Mouse (Mus musculus) erythroblast, adult 5-6 weeks (primary cell): ENCODE measurements around the gene Krt4. TPM values are rescaled to one million over a fixed set of nuclear protein-coding genes. Genes with fewer than 3 reads are reported as not detected.

Experiments used
- ATAC-seq: replicated peaks from 2 replicates; pipeline ENCODE4 v1.8.0; 2016; ENCODE audit warnings: moderate number of reproducible peaks, mild to moderate bottlenecking, moderate TSS enrichment, inconsistent platforms; ENCODE audit not compliant: poor library complexity, low FRiP score, severe bottlenecking
- total RNA-seq, 2 experiments: library from RNA; stranded (forward) in 1 of 2; stranded (reverse) in 1 of 2; fragments of 150-400 nt in 1 of 2; fragments of 200-764, 138-1000 nt in 1 of 2; gene quantifications; 2 replicates each; pipeline versions ENCODE4 v1.2.3 to v1.2.4; 2015 to 2017; ENCODE audit warnings: low replicate concordance in 2 of 2

Gene Krt4
- total RNA-seq (2015; ENCODE audit: low replicate concordance) (not detected in 2 replicates), total RNA-seq (2017; ENCODE audit: low replicate concordance) (not detected in 2 replicates)

DNA sequence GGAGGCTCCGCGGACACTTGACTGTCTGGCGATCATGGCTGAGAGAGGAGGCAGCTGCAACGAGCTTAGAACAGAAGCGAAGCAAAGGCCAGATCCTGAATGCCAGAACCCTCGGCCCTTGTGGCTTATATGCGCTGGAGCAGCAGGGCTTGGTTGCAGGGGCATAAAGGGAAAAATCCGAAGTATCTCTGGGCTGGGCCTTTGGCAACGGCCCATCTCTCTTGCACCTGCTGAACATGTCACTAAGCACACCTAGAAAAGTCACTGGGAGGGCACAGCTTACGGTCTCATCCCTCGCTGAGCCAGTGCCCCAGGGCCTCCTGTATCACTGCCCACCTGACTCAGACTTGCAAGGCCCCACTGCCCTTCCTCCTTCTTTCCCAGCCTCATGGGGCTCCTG, at the start of gene Krt4:
Krt4 (minus strand) TSS at position 101 of the 400 bp plus-strand sequence.
- ATAC-seq = no peak

GRCm38 (mm10) chr15:101973414-101974077, 49.0 kb upstream of the Krt4 start:
- peak; percentile 63 for ATAC-seq

- ATAC-seq = no peak
Measured at GRCm38 (mm10) chr15:101970536-101970935, 46.0 kb upstream of the Krt4 start.

DNA sequence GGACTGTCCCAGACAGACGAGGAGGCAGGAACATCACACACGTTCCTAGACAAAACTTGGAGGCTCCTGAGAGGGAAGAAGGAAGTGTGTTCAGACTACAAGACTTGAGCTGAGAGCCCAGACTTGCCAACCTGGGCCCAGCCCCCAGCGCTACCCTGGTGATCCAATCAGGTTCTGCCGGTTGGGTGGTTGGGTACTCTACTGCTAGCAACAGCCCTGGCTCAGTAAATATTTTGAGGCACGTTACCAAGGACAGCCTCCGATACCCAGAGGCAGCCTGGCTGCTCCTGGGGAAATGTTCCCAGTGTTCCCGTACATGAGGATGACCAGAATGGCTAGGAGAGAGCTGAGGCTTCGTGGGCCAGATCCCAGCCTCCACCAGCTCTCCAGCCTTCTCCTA, 42.3 kb upstream of the Krt4 start:
- no peak for ATAC-seq

- ATAC-seq = no peak
Measured at GRCm38 (mm10) chr15:101958891-101959290, 34.4 kb upstream of the Krt4 start.

- ATAC-seq = no peak
Measured at GRCm38 (mm10) chr15:101954187-101954586, 29.7 kb upstream of the Krt4 start, which contains the start of gene Krt78. Gene Krt78 (minus strand): TSS chr15:101954287.

DNA sequence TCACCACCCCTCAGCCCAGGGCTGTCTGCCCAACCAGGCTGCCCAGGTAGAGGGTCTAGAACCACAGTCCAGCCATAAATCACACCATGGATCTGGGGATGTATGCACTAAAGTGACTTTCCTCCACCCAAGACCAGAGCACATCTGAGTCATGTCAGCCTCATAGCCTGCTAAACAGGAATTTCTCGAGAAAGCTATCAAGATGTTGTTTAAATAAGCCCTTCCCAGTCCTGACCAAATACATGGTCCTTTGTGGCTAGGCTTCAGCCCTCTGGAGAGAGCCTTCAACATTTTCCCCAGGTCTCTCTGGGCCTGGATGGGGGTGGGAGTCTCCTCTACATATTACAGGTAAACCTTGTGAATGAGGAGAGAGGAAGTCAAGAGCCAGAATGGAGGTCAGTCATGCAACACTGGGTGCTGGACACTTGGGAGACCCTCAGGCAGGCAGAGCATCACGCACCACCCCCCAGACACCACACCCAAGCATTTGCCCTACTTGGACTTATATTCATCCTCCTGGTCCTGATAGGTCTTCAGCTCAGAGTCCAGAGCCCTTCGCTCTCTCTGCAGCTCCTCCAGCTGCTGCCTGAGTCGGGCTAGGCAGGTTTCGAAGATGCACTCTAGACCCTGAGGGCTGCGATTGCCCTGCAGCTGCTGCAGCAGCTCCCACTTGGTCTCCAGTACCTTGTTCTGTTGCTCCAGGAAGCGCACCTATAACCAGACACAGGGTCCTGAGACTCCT, 28.4 kb upstream of the Krt4 start:
- ATAC-seq = no peak

DNA sequence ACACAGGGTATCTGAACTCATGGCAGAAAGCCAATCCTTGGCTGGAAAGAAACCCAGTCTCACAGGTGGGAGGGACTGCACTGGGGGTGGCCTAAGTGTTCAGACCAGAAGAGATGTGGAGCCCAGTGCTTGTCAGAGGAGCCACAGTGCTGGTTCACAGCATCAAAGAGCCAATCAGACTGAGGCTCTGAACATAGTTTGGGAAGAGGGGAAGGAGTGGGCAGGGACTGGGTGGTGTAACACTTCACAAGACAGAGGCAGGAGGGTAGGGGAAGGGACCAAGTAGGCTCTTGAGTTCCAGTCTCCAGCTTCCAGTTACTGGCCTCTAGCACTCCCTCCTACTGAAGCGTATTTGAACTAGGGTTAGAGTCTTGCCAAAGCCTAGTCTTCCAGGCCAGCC, 20.9 kb upstream of the Krt4 start:
- ATAC-seq = no peak

GRCm38 (mm10) chr15:101941948-101942347, 17.4 kb upstream of the Krt4 start:
- ATAC-seq = no peak

- no peak for ATAC-seq
Measured at GRCm38 (mm10) chr15:101940274-101940829, 15.8 kb upstream of the Krt4 start, which contains the start of gene Krt79. Gene Krt79 (minus strand): TSS chr15:101940324.

DNA sequence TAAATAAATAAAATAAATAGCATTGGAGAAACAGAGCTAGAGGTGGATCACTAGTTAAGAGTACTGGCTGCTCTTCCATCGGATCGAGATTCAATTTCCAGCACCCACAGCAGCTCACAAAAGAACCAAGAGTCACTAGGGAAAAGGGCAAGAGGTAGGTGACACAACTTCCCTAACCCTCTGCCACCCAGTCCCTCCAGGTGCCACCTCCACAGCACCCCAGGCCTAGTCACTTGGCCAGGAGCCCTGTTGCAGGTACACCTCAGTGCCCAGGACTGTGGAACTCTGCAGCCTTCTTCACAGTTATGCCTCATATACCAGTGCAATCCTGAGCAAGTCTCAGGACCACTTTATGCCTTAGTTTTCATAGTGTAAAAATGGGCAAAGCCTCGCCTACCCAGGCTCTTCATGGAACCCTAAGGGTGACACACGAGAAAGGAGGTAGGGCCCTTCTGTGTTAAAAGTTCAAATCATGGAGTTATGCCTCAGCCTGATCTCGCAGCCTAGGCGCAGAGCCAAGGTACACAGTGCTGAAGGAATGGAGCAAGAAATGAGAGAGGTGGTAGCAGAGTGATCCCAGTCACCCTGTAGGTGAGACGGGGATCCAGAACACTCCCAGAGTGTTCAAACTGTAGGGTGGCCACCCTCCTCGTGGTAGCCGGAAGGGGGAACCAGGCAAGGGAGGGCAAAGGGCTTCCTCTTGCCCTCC, 14.2 kb upstream of the Krt4 start:
- no peak for ATAC-seq

DNA sequence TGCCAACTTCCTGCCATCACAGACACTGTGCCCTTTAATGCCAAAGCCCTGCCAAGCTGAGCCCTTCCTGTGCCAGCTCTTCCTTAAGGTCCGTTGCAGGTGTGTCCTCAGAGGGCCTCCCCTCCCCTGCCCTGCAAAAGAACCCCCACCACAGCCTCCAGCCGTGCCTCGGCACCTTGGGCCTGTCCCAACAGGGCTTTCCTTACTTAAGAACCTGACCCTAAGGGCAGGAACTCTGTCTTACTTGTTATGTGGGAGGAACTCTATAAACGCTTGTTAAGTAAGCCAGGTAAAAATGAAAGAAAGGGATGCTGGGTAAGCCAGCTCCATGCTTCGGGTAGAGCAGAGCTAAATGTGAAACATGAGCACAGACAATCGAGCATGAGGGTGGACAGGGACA, 8.5 kb upstream of the Krt4 start:
- no peak for ATAC-seq

DNA sequence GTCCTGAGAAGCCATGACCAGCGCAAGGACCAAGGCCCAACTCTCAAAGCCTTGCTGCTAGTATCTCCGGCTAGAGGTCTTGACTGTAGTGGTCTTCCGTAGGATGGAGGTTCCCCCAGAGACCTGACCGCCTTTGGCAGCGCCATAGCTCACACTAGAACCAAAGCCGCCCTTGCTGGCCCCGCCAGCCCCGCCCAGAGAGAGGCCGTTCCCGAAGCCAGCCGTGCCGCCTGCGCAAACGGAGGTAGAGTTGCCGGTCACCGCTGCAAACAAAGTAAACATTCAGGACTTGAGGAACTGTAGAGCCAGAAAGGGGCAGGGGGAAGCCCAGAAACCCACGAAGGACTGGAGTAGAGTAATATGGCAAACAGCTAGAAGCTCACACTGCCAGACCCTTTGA, 5.1 kb upstream of the Krt4 start:
- no peak for ATAC-seq

DNA sequence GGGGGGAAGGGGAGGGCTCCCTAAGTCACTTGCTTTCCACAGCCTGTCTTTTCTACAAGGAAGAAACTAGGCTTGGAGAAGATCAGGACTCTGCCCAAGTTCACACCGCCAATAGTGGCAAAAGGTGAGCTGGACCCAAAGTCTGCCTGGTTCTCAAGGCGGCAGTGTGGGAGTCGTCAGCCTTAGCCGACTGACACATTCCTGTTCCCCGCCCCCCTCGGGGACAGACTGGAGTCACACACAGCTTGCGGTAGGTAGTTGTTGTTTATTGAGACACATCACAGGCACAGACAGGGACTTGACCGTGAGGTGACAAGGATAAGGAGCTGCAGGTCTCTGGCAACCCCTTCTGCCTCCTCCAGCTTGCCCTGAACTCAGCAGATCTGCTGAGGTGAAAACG, 4.6 kb upstream of the Krt4 start:
- no peak for ATAC-seq

DNA sequence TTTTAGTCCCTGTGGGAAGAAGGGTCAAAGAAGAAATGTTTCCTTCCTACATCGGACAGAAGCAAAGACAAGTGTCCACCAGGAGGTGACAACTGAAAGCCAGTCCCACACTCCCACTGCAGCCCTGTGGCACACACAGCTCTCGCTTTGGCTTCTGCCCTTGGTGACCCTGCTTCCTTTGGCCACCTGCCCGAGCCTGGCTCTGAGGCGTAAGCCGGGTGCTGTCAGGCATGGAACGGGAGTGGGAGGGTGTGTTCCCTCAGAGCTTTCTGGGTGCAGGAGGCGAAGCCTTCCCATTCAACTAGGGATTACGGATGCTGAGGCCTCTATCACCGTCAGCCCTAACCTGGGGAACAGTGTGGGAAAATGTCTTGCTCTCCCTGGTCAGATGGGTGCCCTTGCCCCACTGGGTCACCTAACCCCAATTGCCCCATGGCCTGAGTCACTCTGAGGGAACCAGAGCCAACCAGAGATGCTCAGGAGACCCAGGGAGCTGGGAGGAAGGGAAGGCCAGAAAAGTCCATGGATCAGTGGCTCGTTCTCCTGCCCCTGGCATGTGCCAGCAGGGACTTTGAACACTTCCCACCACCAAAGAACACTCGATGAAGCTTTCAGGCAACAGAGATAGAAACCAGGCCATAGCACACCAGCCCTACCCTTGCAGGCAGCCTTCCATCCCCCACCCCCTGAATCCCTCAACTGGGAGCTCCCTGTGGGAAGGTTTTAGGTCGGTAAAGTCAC, 3.0 kb upstream of the Krt4 start:
- ATAC-seq = no peak

- no peak for ATAC-seq
Measured at GRCm38 (mm10) chr15:101925041-101925440, 506 bp upstream of the Krt4 start.

GRCm38 (mm10) chr15:101922296-101922695, 2.2 kb downstream of the Krt4 start:
- no peak for ATAC-seq

DNA sequence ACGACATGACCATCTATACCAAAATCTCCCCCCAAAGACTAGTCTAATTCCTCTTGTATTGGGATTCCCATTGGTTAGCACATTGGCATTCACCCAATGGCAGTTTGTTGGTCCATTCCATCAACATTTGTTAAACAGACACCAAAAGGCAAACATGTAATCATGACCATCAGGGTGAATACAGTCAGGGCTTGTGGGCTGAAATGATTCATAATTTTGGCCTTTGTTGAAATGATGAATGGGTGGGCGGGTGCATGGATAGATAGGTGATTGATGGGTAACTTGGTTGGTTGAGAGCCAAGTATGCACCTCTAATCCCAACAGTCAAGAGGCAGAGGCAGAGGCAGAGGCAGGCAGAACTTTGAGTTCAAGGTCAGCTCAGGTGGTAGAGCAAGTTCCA, 8.5 kb downstream of the Krt4 start:
- ATAC-seq = no peak

DNA sequence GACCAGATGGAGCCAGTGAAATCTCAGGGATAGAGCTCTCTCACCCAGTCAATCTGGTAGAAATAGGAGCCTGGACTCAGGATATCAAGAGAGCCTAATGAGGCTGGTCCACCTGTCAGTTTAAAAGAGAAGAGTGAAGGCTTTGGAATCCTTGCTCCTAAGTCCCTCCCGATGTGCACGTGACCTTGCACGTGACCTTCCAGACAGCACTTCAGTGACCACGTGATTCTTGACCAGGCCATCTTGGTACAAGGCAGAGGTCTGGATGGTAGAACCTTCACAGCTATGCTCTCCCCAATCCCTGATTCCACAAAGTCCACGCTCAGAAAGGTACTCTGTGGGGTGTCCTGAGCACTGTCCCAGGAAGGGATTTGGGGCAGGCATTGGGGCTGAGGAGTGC, 19.7 kb downstream of the Krt4 start:
- no peak for ATAC-seq
